Mouse (Mus musculus) hindbrain, embryonic 13.5 days (tissue): ENCODE measurements around the gene Bfsp2. TPM values are rescaled to one million over a fixed set of nuclear protein-coding genes. Genes with fewer than 3 reads are reported as not detected.
A peak's percentile ranks its signal among the peaks of the same experiment; 100 is the strongest.
"Not testable (repeated sequence)": the region's sequence is repeated elsewhere in the genome, so short reads cannot be mapped to it uniquely, and the experiment has no call there.

Source experiments
- ATAC-seq: fragments of 200-750 bp; cut with Nextera tagmentation; 2 replicates; pipeline ENCODE4 v1.8.0; 2017; ENCODE audit warnings: moderate TSS enrichment; ENCODE audit not compliant: low FRiP score
- H3K27ac ChIP-seq: fragments of 300-500 bp; sonication (generic); 2 replicates; pipeline ENCODE4 v1.5.1; 2015; ENCODE audit warnings: inconsistent platforms, mild to moderate bottlenecking, moderate library complexity
- H3K27me3 ChIP-seq: fragments of 300-500 bp; sonication (generic); 2 replicates; pipeline ENCODE4 v1.6.1; 2015; ENCODE audit warnings: mild to moderate bottlenecking, inconsistent platforms
- H3K36me3 ChIP-seq: fragments of 300-500 bp; sonication (generic); 2 replicates; pipeline ENCODE4 v1.6.1; 2015; ENCODE audit warnings: mild to moderate bottlenecking, inconsistent platforms
- H3K4me1 ChIP-seq: fragments of 300-500 bp; sonication (generic); replicated peaks from 2 replicates; pipeline ENCODE4 v1.6.1; 2015; ENCODE audit warnings: inconsistent platforms
- H3K4me2 ChIP-seq: fragments of 300-500 bp; sonication (generic); 2 replicates; pipeline ENCODE4 v1.6.1; 2015; ENCODE audit warnings: inconsistent platforms, mild to moderate bottlenecking, moderate library complexity
- H3K4me3 ChIP-seq: fragments of 300-500 bp; sonication (generic); 2 replicates; pipeline ENCODE4 v1.5.1; 2015; ENCODE audit warnings: mild to moderate bottlenecking, inconsistent platforms
- H3K9ac ChIP-seq: fragments of 300-500 bp; sonication (generic); 2 replicates; pipeline ENCODE4 v1.6.1; 2015; ENCODE audit warnings: mild to moderate bottlenecking, inconsistent platforms
- H3K9me3 ChIP-seq: fragments of 300-500 bp; sonication (generic); 2 replicates; pipeline ENCODE4 v1.6.1; 2016; ENCODE audit warnings: inconsistent platforms
- WGBS: fragments of 180-500 bp; shearing (Covaris S2); methylation state at CpG from one replicate; pipeline ENCODE4 v1.1.7; 2015; 5-methylcytosine and 5-hydroxymethylcytosine counted together
- polyA plus RNA-seq: library from polyadenylated mRNA; unstranded; fragments of >200 nt; fragmentation: Nextera tagmentation; extraction: Ambion mirVana; gene quantifications from 2 replicates; pipeline ENCODE4 v1.2.1, GENCODE M21; 2015

The Bfsp2 gene
- polyA plus RNA-seq, 1 experiment from 2014 or later = 4.5 TPM

DNA sequence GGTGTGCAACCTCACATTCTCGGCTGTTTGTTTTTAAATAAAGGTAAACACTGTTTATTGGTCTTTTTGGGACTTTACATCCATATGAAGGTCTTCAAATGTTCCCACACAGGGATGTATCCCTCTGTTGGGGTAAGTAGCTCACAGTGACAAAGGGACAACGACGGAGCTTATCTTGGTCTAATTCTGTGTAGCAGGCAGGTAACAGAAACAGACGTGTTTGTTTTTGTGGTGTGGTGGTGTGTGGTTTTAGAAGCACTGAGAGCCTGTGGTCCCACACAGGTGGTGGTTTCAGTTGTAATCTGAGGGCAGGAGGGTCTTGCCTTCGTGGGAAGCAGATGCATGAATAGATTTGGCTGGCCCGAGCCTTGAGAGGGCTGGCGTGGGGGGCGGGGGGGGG is 56.3 kb downstream of the Bfsp2 start:
- 79% methylated on average over 8 of the region's 8 CpGs for WGBS
- Histone ChIP-seq H3K36me3 (no peaks in the 10 kb centered on the region), H3K9ac (no peak overlapping the region), H3K27me3 (no peaks in the 10 kb centered on the region), H3K4me2 (no peak overlapping the region), H3K4me1 (peaks cover 25% of the 10 kb centered on the region), H3K9me3 (no peaks in the 10 kb centered on the region), H3K27ac (no peak overlapping the region), H3K4me3 (no peak overlapping the region)
- ATAC-seq = no peak

- Histone ChIP-seq H3K4me2 (peak overlapping the region; percentile 8; the same call in 1 of the 2 replicates), H3K4me1 (peaks cover 25% of the 10 kb centered on the region), H3K9me3 (no peaks in the 10 kb centered on the region), H3K9ac (no peak overlapping the region), H3K27me3 (no peaks in the 10 kb centered on the region), H3K36me3 (no peaks in the 10 kb centered on the region), H3K27ac (peak overlapping the region; percentile 32; the same call in 1 of the 2 replicates), H3K4me3 (no peak overlapping the region)
- no peak for ATAC-seq
- 74% methylated on average over 7 of the region's 7 CpGs for WGBS
Observed at GRCm38 (mm10) chr9:103423384-103423783, 56.8 kb downstream of the Bfsp2 start.

DNA sequence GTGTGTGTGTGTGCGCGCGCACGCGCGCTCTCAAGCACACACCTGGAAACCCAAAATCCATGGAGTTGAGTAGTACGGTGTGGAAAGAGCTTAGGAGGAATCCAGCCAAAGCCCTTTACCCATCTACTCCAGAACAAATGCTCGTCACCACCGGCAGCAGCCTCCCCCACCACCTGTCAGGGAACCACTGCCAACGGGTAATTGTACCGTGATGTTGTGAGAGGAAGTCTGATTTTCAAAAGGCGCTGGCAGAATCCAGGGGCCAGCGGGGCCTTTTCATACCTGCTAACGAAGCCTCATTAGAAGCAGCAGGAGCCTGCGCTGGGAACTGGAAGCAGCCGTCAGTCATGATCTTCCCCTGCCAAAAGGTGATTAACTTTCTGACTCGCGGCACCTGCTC is 57.4 kb downstream of the Bfsp2 start:
- Histone ChIP-seq H3K27me3 (no peaks in the 10 kb centered on the region), H3K4me3 (no peak overlapping the region), H3K4me1 (peaks cover 25% of the 10 kb centered on the region), H3K9ac (no peak overlapping the region), H3K36me3 (no peaks in the 10 kb centered on the region), H3K27ac (peak overlapping the region; percentile 32; the same call in 1 of the 2 replicates), H3K9me3 (no peaks in the 10 kb centered on the region), H3K4me2 (peak overlapping the region; percentile 8; the same call in 1 of the 2 replicates)
- ATAC-seq = 0 out of 2 replicates have a peak, but pooled peaks have one; percentile 46
- 53% methylated on average over 18 of the region's 18 CpGs for whole genome bisulfite sequencing

DNA sequence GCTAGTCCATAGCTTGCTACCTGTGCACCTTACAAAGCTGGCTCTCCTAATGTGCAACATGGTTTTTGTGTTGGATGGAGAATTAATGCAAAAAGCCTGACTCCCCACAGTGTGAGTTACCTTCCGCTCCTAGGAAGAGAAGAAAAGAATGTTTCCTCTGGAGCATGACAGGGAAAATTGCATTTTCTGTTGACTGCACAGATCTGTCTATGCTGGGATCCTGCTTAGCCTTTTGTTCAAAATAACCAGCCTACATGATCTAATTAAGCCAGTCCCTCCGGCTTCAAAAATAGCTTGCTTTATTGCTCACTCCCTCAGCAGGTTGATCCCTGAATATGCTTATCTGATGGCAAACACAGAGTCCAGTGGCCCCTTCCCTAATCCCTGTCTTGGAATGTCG is 59.4 kb downstream of the Bfsp2 start:
- Histone ChIP-seq H3K36me3 (no peaks in the 10 kb centered on the region), H3K4me3 (no peak overlapping the region), H3K4me1 (peaks cover 25% of the 10 kb centered on the region), H3K4me2 (no peak overlapping the region), H3K27ac (peak overlapping the region; percentile 75), H3K27me3 (no peaks in the 10 kb centered on the region), H3K9me3 (no peaks in the 10 kb centered on the region), H3K9ac (no peak overlapping the region)
- WGBS = 44% methylated on average over 3 of the region's 3 CpGs
- ATAC-seq = no peak

DNA sequence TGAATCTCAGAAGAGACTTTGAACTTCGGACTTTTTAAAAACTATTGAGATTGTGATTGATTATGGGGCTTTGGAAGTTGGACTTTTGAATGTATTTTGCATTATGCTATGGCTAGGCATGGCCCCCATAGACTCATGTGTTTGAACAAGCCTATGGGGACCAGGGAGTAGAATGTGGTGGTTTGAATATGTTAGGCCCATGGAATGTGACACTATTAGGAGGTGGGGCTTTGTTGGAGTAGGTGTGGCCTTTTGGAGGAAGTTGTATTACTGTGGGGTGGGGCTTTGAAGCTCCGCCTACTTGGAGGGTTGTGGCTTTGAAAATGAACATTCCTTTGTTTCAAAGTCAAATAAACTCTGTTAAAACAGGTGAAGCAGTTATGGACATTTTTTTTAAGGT is 61.4 kb downstream of the Bfsp2 start:
- H3K4me1 ChIP-seq = peaks cover 33% of the 10 kb centered on the region
- no peak overlapping the region for H3K4me2 ChIP-seq
- H3K9me3 ChIP-seq = no peaks in the 10 kb centered on the region
- H3K36me3 ChIP-seq = no peaks in the 10 kb centered on the region
- no peak overlapping the region for H3K27ac ChIP-seq
- no peak for ATAC-seq
- H3K9ac ChIP-seq = no peak overlapping the region
- no peaks in the 10 kb centered on the region for H3K27me3 ChIP-seq
- no peak overlapping the region for H3K4me3 ChIP-seq
- 86% methylated on average over 2 of the region's 2 CpGs for WGBS

DNA sequence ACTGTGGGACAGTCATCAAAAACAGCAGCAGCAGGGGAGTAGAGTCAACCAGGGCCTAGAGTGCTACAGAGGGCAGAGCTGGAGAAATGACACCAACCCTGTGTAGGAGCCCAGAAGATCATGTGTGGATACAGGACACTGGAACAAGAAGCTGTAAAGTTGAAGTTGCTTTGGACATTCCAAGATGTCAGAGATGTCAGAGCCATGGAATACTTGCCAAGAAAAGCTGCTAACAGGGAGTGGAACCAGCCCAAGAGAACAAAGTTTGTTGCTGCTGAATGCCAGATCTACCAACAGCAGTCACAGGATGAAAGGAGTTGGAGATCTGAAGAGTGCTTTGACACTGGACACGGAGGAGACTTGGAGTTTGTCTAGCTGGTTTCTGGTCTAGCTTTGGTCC is 62.0 kb downstream of the Bfsp2 start:
- not testable (repeated sequence) for H3K27ac ChIP-seq, H3K36me3 ChIP-seq, H3K9me3 ChIP-seq, H3K4me3 ChIP-seq, ATAC-seq, H3K9ac ChIP-seq, H3K4me2 ChIP-seq, H3K27me3 ChIP-seq
- WGBS = 92% methylated on average over 1 of the region's 1 CpGs
- peaks cover 35% of the 10 kb centered on the region for H3K4me1 ChIP-seq

GRCm38 (mm10) chr9:103413457-103413856 is 66.8 kb downstream of the Bfsp2 start:
- 54% methylated on average over 9 of the region's 9 CpGs for WGBS
- H3K9me3 ChIP-seq = no peaks in the 10 kb centered on the region
- no peak for ATAC-seq
- H3K4me1 ChIP-seq = peaks cover 20% of the 10 kb centered on the region
- H3K27ac ChIP-seq = no peak overlapping the region
- no peaks in the 10 kb centered on the region for H3K27me3 ChIP-seq
- no peak overlapping the region for H3K4me2 ChIP-seq
- no peak overlapping the region for H3K9ac ChIP-seq
- H3K4me3 ChIP-seq = no peak overlapping the region
- H3K36me3 ChIP-seq = no peaks in the 10 kb centered on the region

- no peaks in the 10 kb centered on the region for H3K36me3 ChIP-seq
- no peak overlapping the region for H3K4me3 ChIP-seq
- no peaks in the 10 kb centered on the region for H3K9me3 ChIP-seq
- ATAC-seq = no peak
- no peaks in the 10 kb centered on the region for H3K27me3 ChIP-seq
- no peak overlapping the region for H3K9ac ChIP-seq
- H3K4me1 ChIP-seq = peaks cover 16% of the 10 kb centered on the region
- 81% methylated on average over 2 of the region's 2 CpGs for WGBS
- peak overlapping the region; percentile 62 for H3K27ac ChIP-seq
- no peak overlapping the region for H3K4me2 ChIP-seq
Observed at GRCm38 (mm10) chr9:103409119-103409518, 71.1 kb downstream of the Bfsp2 start.

- WGBS = 52% methylated on average over 4 of the region's 4 CpGs
- Histone ChIP-seq H3K36me3 (no peaks in the 10 kb centered on the region), H3K4me3 (no peak overlapping the region), H3K27me3 (no peaks in the 10 kb centered on the region), H3K9me3 (no peaks in the 10 kb centered on the region), H3K27ac (peak overlapping the region; percentile 62), H3K9ac (no peak overlapping the region), H3K4me2 (no peak overlapping the region), H3K4me1 (peaks cover 9% of the 10 kb centered on the region; the same call in 1 of the 2 replicates)
- ATAC-seq = no peak
Observed at GRCm38 (mm10) chr9:103408136-103408777, 72.0 kb downstream of the Bfsp2 start.

DNA sequence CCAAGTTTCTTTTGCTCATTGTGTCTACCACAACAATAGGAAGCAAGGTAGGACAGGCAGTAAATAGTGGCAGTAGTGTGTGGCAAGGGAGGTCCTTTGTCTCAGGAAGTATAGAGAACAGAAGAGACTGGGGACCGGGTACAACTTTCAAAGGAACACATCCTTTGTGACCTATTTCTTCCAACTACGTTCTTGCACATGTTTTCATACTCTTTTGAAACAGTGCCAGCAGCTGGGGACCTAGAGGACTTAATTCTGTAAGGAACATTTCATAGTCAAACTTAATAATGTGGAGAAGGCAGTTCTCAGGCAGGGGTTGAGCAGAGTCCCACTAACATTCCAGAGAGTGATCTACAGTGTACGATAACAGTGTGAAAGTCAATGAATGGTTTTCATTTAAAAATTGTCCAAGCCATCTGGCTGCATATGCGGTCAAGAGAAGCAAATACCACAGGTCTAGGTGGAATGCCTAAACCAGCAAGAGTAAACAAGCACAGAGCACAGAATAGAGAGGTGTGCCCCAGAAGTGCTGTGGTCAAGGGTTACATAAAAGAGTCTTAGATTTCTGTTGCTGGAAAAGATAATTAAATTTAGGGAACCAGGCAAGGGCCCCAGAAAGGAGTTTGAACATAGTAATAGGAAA is 76.8 kb downstream of the Bfsp2 start:
- ATAC-seq = no peak
- Histone ChIP-seq H3K27me3 (no peaks in the 10 kb centered on the region), H3K36me3 (no peaks in the 10 kb centered on the region), H3K4me3 (no peak overlapping the region), H3K9me3 (peaks cover 7% of the 10 kb centered on the region; the same call in 1 of the 2 replicates), H3K27ac (no peak overlapping the region), H3K9ac (no peak overlapping the region), H3K4me2 (no peak overlapping the region), H3K4me1 (peaks cover 5% of the 10 kb centered on the region; the same call in 1 of the 2 replicates)
- 75% methylated on average over 4 of the region's 4 CpGs for WGBS

DNA sequence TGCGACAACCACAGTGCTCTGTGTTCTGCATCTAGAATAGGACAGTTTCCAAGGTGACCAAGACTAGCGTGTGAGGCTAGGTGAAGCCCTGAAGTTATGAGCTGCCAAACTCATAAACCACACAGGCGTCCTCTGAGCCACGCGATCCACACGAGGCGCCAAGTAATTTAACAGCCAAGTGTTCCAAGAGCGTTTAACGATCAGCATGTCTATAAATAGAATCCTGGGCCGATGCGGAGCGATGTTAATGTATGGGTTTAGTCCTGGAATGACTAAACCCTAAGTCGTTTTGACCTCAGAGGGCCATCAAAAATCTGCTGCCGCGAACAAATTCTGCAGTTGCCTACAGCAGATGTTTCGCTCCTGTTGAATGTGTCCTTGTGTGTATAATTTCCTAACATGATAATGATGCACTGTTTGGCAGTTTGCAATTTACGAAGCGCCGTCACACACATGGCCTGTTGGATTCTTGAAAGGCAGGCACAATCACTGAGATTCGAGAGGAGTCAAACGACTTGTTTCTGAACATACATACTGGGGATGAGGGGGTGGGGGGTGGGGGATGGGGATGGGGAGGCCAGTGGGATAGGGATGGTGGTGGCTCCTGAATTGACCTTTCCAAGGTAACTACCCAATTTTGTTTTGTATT is 81.6 kb downstream of the Bfsp2 start:
- Histone ChIP-seq H3K36me3 (no peaks in the 10 kb centered on the region), H3K4me2 (no peak overlapping the region), H3K9me3 (peaks cover 10% of the 10 kb centered on the region; the same call in 1 of the 2 replicates), H3K27me3 (no peaks in the 10 kb centered on the region), H3K27ac (no peak overlapping the region), H3K4me1 (0 out of 2 replicates have a peak, but pooled peaks cover 3% of the 10 kb centered on the region), H3K9ac (no peak overlapping the region), H3K4me3 (no peak overlapping the region)
- 79% methylated on average over 21 of the region's 21 CpGs for WGBS
- no peak for ATAC-seq

DNA sequence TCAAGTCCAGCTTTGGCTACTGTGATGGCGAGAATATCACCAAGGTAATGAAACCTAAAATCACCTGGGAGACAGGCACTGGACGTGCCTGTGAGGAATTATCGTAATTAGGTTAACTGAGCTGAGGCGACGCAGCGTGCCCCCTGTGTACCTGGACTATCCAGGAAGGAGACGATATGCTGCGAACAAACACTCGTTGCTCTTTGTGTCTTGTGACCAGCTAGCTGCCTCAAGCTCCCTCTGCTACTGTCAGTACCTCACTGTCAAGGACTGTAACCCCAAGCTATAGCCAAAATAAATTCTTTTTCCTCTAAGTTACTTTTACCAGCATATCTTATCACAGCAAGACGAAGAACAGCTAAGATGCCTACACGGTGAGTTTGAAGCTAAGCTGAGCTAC is 87.0 kb downstream of the Bfsp2 start:
- no peak overlapping the region for H3K4me3 ChIP-seq

More for the DNA sequence above, 87.0 kb downstream of the Bfsp2 start:
- Histone ChIP-seq H3K27me3 (no peaks in the 10 kb centered on the region), H3K27ac (no peak overlapping the region), H3K4me2 (no peak overlapping the region), H3K36me3 (no peaks in the 10 kb centered on the region), H3K9me3 (0 out of 2 replicates have a peak, but pooled peaks cover 3% of the 10 kb centered on the region), H3K4me1 (no peaks in the 10 kb centered on the region), H3K9ac (no peak overlapping the region)
- no peak for ATAC-seq
- 85% methylated on average over 11 of the region's 11 CpGs for WGBS
